Mouse (Mus musculus) heart, postnatal 0 days (tissue): ENCODE results near the gene Abca4.

Experiments used
- CTCF ChIP-seq: IDR thresholded peaks from 2 replicates; pipeline ENCODE4 v1.5.1; 2016; ENCODE audit warnings: antibody characterized with exemption, control low read depth, low read depth
- EP300 ChIP-seq: IDR thresholded peaks from 2 replicates; pipeline ENCODE4 v1.6.1; 2016; ENCODE audit warnings: antibody characterized with exemption, low read depth

DNA sequence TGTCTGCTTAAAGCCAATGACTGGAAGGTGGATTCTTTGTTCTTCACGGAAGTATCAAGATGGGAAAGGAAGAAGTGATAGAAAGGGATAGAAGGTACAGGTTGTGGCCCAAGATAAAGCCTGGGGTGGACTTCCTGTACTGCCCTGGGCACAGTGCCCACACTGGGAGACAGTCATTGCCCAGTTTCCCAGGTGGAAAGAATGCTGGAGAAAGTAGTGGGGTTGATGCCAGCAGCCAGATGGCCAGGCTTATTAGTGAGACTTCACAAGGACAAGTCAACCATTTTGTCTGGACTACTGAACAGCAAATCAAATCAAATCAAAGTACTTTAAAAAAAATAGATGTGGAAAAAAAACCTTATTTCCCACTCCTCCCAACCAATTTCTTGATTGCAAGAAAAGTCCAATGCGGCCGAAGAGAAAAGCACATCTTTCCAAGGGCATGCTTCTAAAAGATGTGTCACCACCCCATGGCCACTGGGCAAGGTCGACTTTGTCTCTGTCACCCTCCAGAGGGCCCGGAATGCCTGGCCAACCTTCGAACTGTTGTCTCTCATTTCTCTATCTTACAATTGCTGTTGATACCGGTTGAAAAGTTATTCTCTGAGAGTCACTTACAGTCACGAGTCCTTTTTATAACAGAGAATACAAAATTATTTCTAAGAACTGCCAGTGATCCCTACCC lies 132.6 kb downstream of the Abca4 start:
- TF ChIP-seq CTCF, result no peak
- no peak for TF ChIP-seq EP300
